Mouse (Mus musculus) heart, embryonic 16.5 days (tissue): ENCODE measurements at regions not wholly inside any gene's neighbourhood (a gene's known extent, or its start where the extent isn't known, plus 50 kb on each side); places are given as distances from the start of the nearest gene placed in this dataset.
A peak's percentile ranks its signal among the peaks of the same experiment; 100 is the strongest.
"Not testable (repeated sequence)": the region's sequence is repeated elsewhere in the genome, so short reads cannot be mapped to it uniquely, and the experiment has no call there.

Experiments
- ATAC-seq: fragments of 200-750 bp; cut with Nextera tagmentation; replicated peaks from 2 replicates; pipeline ENCODE4 v1.8.0; 2017; ENCODE audit warnings: moderate number of reproducible peaks; ENCODE audit not compliant: insufficient read depth, low FRiP score; ENCODE audit errors: extremely low read depth
- H3K27ac ChIP-seq: fragments of 300-500 bp; sonication (generic); 2 replicates; pipeline ENCODE4 v1.5.1; 2014; ENCODE audit warnings: mild to moderate bottlenecking, low read length, control low read depth, moderate library complexity
- H3K27me3 ChIP-seq: fragments of 300-500 bp; sonication (generic); 2 replicates; pipeline ENCODE4 v1.6.1; 2014; ENCODE audit warnings: low read length, mixed read lengths; ENCODE audit not compliant: control insufficient read depth, insufficient read depth
- H3K36me3 ChIP-seq: fragments of 300-500 bp; sonication (generic); 2 replicates; pipeline ENCODE4 v1.6.1; 2014; ENCODE audit not compliant: control insufficient read depth, insufficient read depth
- H3K4me1 ChIP-seq: fragments of 300-500 bp; sonication (generic); 2 replicates; pipeline ENCODE4 v1.6.1; 2014; ENCODE audit warnings: low read length, mixed read lengths; ENCODE audit not compliant: control insufficient read depth, insufficient read depth
- H3K4me2 ChIP-seq: fragments of 300-500 bp; sonication (generic); 2 replicates; pipeline ENCODE4 v1.6.1; 2014; ENCODE audit warnings: low read depth, mild to moderate bottlenecking, control low read depth, low read length
- H3K4me3 ChIP-seq: fragments of 300-500 bp; sonication (generic); 2 replicates; pipeline ENCODE4 v1.5.1; 2014; ENCODE audit warnings: mild to moderate bottlenecking, control low read depth, low read length
- H3K9ac ChIP-seq: fragments of 300-500 bp; sonication (generic); 2 replicates; pipeline ENCODE4 v1.6.1; 2014; ENCODE audit warnings: low read length, control low read depth
- H3K9me3 ChIP-seq: fragments of 300-500 bp; sonication (generic); replicated peaks from 2 replicates; pipeline ENCODE4 v1.6.1; 2016; ENCODE audit warnings: low read length; ENCODE audit not compliant: control insufficient read depth
- WGBS: fragments of 180-500 bp; shearing (Covaris S2); extraction: QIAGEN DNeasy Blood & Tissue Kit; methylation state at CpG from one replicate; pipeline ENCODE4 v1.1.7; 2014; 5-methylcytosine and 5-hydroxymethylcytosine counted together

DNA sequence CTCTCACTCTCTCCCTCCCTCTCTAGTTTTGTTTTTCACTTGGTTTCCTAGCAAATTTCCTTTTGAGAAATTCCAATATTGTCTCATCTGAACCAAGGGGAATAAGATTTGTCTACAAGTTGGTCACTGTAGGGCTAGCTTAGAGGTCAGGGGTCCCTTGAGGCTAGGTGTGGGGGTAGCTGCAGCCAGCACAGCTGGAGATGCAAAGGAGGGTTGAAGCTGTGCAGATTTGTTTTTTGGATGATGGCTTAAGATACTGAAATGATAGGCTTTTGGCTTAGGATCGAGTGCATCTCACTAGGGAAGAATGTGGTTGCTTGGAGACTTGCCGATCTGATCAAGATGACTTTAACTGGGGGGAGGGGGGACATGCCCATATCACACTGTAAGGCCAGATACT, 88.3 kb upstream of the Tmem28 start:
- Histone ChIP-seq H3K4me3 (no peak overlapping the region), H3K9ac (no peak overlapping the region), H3K4me1 (no peaks in the 10 kb centered on the region), H3K27ac (no peak overlapping the region), H3K9me3 (no peaks in the 10 kb centered on the region), H3K36me3 (no peaks in the 10 kb centered on the region), H3K27me3 (peaks cover 3% of the 10 kb centered on the region; the same call in 1 of the 2 replicates), H3K4me2 (no peak overlapping the region)
- ATAC-seq = no peak
- WGBS = 40% methylated on average over 2 of the region's 2 CpGs

DNA sequence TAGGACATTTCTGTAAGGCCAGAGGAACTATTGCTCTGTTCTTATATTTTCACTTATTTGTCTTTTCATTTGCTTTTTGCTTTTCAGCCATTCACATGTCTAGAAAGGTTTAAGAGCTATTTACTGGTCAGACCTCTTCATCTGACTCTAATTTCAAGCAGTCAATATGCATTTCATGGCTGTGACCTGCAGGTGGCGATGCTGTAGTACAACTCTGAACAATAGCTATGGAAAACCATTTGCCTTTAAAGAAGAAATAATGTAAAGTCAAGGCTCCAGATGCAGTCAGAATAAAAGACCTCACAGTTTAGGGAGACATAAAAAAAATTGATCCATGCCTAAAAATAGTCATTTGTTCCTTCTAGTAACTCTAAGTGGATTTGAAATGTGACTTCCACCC, 95.7 kb upstream of the Tmem28 start:
- WGBS = 0% methylated on average over 1 of the region's 1 CpGs
- no peak for ATAC-seq

DNA sequence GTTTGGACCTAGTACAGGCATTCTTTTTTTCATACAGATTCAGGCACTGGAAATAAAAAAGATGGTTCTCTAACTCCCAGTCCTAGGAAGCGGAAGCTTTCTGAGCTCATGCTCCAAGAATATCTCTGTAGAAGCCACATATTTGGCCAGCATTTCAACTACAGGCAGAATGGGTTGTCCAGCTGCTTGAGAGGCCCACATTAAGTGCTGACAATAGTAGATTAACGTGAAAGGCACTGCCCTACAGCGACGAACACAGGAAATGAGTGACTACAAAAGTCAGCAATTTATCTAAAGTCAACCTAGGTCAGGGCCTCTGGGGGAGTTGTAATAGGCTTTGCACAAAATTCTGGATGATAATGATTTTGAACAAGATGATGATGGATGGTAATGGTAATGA, 125.5 kb upstream of the Tmem28 start:
- WGBS = 23% methylated on average over 4 of the region's 4 CpGs
- Histone ChIP-seq H3K9ac (no peak overlapping the region), H3K9me3 (no peaks in the 10 kb centered on the region), H3K36me3 (no peaks in the 10 kb centered on the region), H3K27me3 (no peaks in the 10 kb centered on the region), H3K27ac (no peak overlapping the region), H3K4me3 (no peak overlapping the region), H3K4me2 (no peak overlapping the region), H3K4me1 (no peaks in the 10 kb centered on the region)
- peak; percentile 52 for ATAC-seq

More for the DNA sequence above, 95.7 kb upstream of the Tmem28 start:
- no peak overlapping the region for H3K4me3 ChIP-seq
- H3K27ac ChIP-seq = no peak overlapping the region
- no peak overlapping the region for H3K4me2 ChIP-seq
- H3K9ac ChIP-seq = no peak overlapping the region
- H3K36me3 ChIP-seq = no peaks in the 10 kb centered on the region
- no peaks in the 10 kb centered on the region for H3K9me3 ChIP-seq
- no peaks in the 10 kb centered on the region for H3K4me1 ChIP-seq
- H3K27me3 ChIP-seq = no peaks in the 10 kb centered on the region

DNA sequence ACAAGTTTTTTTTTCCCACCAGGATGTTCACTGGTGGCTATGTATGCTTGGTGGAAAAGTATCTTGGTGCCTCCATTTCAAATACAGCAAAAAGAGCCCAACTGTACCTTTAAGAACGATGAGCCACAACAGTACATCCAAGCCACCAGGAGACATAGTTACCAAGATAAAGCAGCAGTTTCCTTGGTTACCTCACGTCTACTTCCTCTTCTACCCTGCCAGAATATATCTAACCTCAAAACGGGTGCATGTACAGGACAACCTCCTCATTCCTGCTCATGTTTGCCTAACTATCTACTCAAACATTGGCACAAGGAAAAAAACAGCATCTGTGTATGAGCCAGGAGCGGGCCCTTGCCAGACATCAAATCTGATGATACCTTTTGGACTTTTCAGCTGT, 129.8 kb upstream of the Tmem28 start:
- H3K9me3 ChIP-seq = no peaks in the 10 kb centered on the region
- no peaks in the 10 kb centered on the region for H3K4me1 ChIP-seq
- 41% methylated on average over 4 of the region's 4 CpGs for WGBS
- no peaks in the 10 kb centered on the region for H3K36me3 ChIP-seq
- H3K4me2 ChIP-seq = no peak overlapping the region
- H3K27ac ChIP-seq = no peak overlapping the region
- ATAC-seq = no peak; the same call in 1 of the 2 replicates
- H3K9ac ChIP-seq = no peak overlapping the region
- H3K27me3 ChIP-seq = no peaks in the 10 kb centered on the region
- H3K4me3 ChIP-seq = no peak overlapping the region

DNA sequence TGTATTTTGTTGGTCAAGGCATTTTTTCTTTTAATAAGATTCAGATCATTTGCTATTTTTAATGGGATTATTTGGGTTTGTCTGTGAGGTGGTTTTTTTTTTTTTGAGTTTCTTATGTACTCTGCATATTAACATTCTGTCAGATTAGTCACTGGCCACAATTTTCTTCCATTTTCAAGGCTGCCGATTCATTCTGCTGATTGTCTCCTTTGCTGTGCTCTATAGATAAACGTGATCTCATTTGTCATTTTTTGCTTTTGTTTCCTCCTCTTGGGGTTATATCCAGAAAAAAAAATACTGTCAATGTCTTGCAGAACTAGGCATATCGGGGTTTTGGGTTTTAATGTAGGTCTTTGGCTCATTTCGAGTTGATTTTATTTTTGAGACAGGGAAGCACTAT, 131.1 kb upstream of the Tmem28 start:
- no peaks in the 10 kb centered on the region for H3K27me3 ChIP-seq
- no peak overlapping the region for H3K4me2 ChIP-seq
- no peak overlapping the region for H3K4me3 ChIP-seq
- 72% methylated on average over 4 of the region's 4 CpGs for WGBS
- H3K9ac ChIP-seq = no peak overlapping the region
- H3K27ac ChIP-seq = no peak overlapping the region
- ATAC-seq = no peak
- H3K36me3 ChIP-seq = no peaks in the 10 kb centered on the region
- H3K4me1 ChIP-seq = no peaks in the 10 kb centered on the region
- no peaks in the 10 kb centered on the region for H3K9me3 ChIP-seq

DNA sequence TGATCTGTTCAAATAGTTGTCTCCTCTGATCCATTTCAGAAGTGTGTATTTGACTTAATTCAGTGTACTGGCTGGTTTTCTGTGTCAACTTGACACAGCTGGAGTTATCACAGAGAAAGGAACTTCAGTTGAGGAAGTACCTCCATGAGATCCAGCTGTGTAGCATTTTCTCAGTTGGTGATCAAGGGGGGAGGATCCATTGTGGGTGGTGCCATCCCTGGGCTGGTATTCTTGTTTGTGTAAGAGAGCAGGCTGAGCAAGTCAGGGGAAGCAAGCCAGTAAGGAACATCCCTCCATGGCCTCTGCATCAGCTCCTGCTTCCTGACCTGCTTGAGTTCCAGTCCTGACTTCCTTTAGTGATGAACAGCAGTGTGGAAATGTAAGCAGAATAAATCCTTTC, 138.3 kb upstream of the Tmem28 start:
- H3K9ac ChIP-seq, H3K4me3 ChIP-seq, ATAC-seq, H3K4me2 ChIP-seq, H3K36me3 ChIP-seq, H3K27ac ChIP-seq, H3K27me3 ChIP-seq, H3K9me3 ChIP-seq, H3K4me1 ChIP-seq: not testable (repeated sequence)

DNA sequence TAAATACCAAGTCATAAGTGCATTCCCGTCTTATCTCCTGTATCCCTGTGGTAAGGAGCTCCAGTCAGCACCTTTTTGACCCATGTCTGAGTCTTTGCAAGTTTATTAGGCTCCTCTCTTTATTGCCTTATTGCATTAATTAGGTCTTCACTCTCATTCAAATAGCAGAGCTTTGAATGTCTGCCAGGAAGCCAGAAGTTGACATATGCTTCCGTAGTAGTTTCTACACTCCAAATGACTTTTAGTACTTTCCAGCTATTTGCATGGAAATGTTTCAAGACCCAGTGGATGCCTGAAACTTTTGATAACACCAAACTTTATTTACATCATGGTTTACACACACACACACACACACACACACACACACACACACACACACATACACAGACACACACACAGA, 153.2 kb upstream of the Tmem28 start:
- Histone ChIP-seq H3K27ac (no peak overlapping the region), H3K27me3 (peaks cover under 1% of the 10 kb centered on the region; the same call in 1 of the 2 replicates), H3K9me3 (no peaks in the 10 kb centered on the region), H3K4me2 (no peak overlapping the region), H3K36me3 (no peaks in the 10 kb centered on the region), H3K9ac (no peak overlapping the region), H3K4me1 (no peaks in the 10 kb centered on the region), H3K4me3 (no peak overlapping the region)
- 57% methylated on average over 2 of the region's 2 CpGs for WGBS
- ATAC-seq = no peak

DNA sequence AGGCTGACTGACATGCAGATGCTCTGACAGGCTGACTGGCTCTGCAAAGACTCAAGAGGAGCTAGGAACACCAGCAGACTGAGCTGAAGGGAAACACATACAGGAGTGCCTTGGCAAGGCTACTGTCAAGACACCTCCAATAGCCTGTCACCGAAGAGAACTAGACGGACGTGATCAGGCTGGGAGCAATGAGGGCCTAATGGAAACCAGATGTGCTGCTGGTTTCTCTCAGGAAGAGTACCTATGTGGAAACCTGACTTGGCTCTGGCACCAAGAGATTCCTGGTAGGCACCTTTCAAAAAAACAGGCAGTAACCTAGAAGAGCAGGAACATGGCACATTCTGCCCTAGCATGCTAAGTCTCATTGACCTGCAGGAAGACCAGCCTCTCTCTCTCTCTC, 158.3 kb upstream of the Tmem28 start:
- H3K9ac ChIP-seq = no peak overlapping the region
- 64% methylated on average over 3 of the region's 3 CpGs for WGBS
- no peak overlapping the region for H3K4me2 ChIP-seq
- no peaks in the 10 kb centered on the region for H3K9me3 ChIP-seq
- no peak for ATAC-seq
- no peaks in the 10 kb centered on the region for H3K36me3 ChIP-seq
- no peaks in the 10 kb centered on the region for H3K4me1 ChIP-seq
- H3K4me3 ChIP-seq = no peak overlapping the region
- peaks cover 13% of the 10 kb centered on the region for H3K27me3 ChIP-seq
- no peak overlapping the region for H3K27ac ChIP-seq

DNA sequence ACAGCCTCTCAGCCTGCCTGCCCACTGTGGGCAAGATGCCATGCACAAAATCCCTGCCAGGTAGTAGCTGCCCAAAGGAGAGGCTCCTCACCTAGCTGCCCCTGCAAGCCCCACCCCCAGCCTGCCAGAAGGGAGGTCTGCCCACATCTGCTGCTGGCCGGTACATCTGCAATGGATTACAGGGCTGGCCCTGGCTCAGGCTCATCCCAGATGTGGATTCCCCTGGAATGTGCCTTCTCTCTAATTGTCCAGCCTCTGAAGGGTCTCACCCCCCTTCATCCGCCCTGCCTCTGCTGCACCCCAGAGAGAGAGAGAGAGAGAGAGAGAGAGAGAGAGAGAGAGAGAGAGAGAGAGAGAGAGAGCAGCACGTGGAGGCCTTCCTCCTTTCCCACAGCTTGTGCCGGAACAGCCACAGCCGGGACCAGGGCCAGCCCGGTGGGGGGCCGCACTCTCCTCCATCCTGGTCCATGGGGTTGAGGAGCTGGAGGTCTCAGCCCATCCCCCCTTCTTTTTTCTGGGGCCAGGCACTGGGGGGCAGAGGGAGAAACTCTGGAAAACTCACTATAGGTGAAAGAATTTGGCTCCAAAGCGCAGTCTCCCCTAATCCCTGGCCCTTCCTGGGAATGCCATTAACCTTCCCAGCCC, 161.2 kb upstream of the Tmem28 start:
- no peak; the same call in 1 of the 2 replicates for ATAC-seq

More for the DNA sequence above, 161.2 kb upstream of the Tmem28 start:
- no peaks in the 10 kb centered on the region for H3K4me1 ChIP-seq
- H3K9ac ChIP-seq = no peak overlapping the region
- no peak overlapping the region for H3K4me3 ChIP-seq
- H3K27ac ChIP-seq = no peak overlapping the region
- H3K27me3 ChIP-seq = peaks cover 13% of the 10 kb centered on the region
- H3K9me3 ChIP-seq = no peaks in the 10 kb centered on the region
- 27% methylated on average over 7 of the region's 8 CpGs for WGBS
- H3K36me3 ChIP-seq = no peaks in the 10 kb centered on the region
- no peak overlapping the region for H3K4me2 ChIP-seq
